Mouse (Mus musculus): ENCODE data around the gene Arfgef3. TPM values are rescaled to one million over a fixed set of nuclear protein-coding genes. Genes with fewer than 3 reads are reported as not detected.

The Arfgef3 gene
- total RNA-seq, 2 experiments from 2014 or later: 0.10 to 0.39 TPM

GRCm38 (mm10) chr10:18664016-18664415 is 79.7 kb downstream of the Arfgef3 start:
- Histone ChIP-seq H3K4me3 (no peak overlapping the region), H3K27ac (no peak overlapping the region)
- intact Hi-C loops (cut with DNase I): no loop called here
- no peak for DNase-seq
- TF ChIP-seq CTCF (IDR thresholded peaks at IDR 0.05): no peak

DNA sequence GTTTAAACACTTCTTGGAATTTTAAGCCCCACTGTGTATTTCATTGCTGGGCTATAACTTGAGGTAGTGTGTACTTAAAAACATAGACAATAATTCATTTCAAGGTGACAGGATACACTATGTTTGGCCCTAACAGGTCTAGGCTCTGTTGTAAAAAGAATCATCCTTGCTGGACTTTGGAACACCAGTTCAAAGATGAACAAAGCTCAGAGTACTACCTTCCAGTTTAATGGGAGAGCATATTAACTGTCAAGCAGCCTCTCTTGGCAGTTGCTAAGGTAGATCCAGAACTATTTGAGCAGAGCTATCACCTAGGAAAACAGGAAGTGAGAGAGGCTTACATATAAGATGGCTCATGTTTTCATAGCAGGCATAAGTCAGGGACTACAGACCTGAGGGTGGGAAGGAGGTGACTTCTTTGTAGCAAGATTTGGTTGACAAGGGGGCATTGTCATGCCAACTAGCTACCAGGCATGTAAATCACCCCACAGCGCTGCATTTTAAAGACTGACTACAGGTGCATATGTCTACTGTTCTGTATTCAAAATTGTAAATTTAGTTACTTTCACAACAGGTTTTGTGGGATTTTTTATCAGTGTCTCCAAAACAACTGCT is 82.0 kb downstream of the Arfgef3 start:
- intact Hi-C loops (cut with DNase I): no loop called here
- Histone ChIP-seq H3K27ac (no peak overlapping the region), H3K4me3 (no peak overlapping the region)
- no peak for TF ChIP-seq CTCF (IDR thresholded peaks at IDR 0.05)
- no peak for DNase-seq

DNA sequence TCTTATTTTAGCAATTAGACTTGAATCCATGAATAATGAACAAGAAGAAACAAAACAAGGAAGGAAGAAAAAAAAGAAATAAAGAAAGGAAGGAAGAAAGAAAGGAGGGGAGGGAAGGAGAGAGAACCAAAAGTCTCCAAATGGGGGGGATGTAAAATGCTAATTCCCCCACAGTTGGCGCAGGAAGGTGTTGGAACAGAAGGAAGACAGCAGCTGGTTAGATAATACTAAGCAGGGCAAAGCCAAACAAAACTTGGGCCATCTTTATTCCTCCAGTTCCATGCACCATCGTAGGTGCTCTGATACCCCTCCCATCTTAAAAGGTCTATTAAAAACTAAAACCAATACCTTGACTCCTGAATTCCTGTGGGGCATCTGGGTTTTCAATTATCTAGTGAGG is 82.8 kb downstream of the Arfgef3 start:
- TF ChIP-seq CTCF (IDR thresholded peaks at IDR 0.05): no peak
- intact Hi-C loops (cut with DNase I): no loop called here
- no peak overlapping the region for H3K27ac ChIP-seq
- no peak for DNase-seq
- no peak overlapping the region for H3K4me3 ChIP-seq

- Histone ChIP-seq H3K4me3 (no peak overlapping the region), H3K27ac (no peak overlapping the region)
- no peak for DNase-seq
- TF ChIP-seq CTCF (IDR thresholded peaks at IDR 0.05): no peak
- intact Hi-C loops (cut with DNase I): no loop called here
Measured at GRCm38 (mm10) chr10:18657588-18657987, 86.2 kb downstream of the Arfgef3 start.

GRCm38 (mm10) chr10:18647069-18647468 is 96.7 kb downstream of the Arfgef3 start:
- Histone ChIP-seq H3K4me3 (no peak overlapping the region), H3K27ac (no peak overlapping the region)
- no peak for DNase-seq
- TF ChIP-seq CTCF (IDR thresholded peaks at IDR 0.05): no peak
- intact Hi-C loops (cut with DNase I): no loop called here

GRCm38 (mm10) chr10:18646035-18646434 is 97.7 kb downstream of the Arfgef3 start:
- intact Hi-C loops (cut with DNase I): no loop called here
- no peak overlapping the region for H3K27ac ChIP-seq

GRCm38 (mm10) chr10:18644346-18644745 is 99.4 kb downstream of the Arfgef3 start:
- H3K27ac ChIP-seq: no peak overlapping the region
- H3K4me3 ChIP-seq: no peak overlapping the region
- TF ChIP-seq CTCF (IDR thresholded peaks at IDR 0.05): no peak
- intact Hi-C loops (cut with DNase I): no loop called here
- DNase-seq: no peak

More at GRCm38 (mm10) chr10:18646035-18646434, 97.7 kb downstream of the Arfgef3 start:
- DNase-seq: no peak
- no peak overlapping the region for H3K4me3 ChIP-seq
- TF ChIP-seq CTCF (IDR thresholded peaks at IDR 0.05): no peak

GRCm38 (mm10) chr10:18643506-18643905 is 100.2 kb downstream of the Arfgef3 start:
- Histone ChIP-seq H3K4me3 (no peak overlapping the region), H3K27ac (no peak overlapping the region)
- intact Hi-C loops (cut with DNase I): no loop called here
- no peak for TF ChIP-seq CTCF (IDR thresholded peaks at IDR 0.05)
- DNase-seq: no peak

DNA sequence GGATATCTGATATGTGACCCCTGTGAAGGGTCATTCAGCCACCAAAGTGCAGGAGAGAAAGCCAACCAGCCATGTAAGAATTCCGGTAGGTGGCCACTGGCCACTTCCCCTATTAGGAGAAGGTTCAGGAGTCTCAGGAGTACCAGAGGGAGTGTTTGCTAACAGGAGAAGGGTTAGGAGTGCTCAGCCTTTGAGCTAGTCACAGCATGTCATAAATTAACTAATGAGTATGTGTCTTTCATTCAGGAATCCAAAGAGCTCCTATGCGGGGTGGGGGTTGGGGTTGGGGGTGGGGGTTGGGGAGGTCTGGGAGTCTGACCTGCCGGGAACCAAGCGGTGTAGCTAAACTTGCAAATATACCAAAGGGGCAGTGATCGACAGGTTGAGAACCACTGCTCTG is 100.9 kb downstream of the Arfgef3 start:
- intact Hi-C loops (cut with DNase I): no loop called here
- no peak for DNase-seq

GRCm38 (mm10) chr10:18640596-18640995 is 103.2 kb downstream of the Arfgef3 start:
- Histone ChIP-seq H3K4me3 (no peak overlapping the region), H3K27ac (no peak overlapping the region)
- no peak for DNase-seq
- no peak for TF ChIP-seq CTCF (IDR thresholded peaks at IDR 0.05)
- intact Hi-C loops (cut with DNase I): no loop called here

More for the DNA sequence above, 100.9 kb downstream of the Arfgef3 start:
- Histone ChIP-seq H3K4me3 (no peak overlapping the region), H3K27ac (no peak overlapping the region)
- TF ChIP-seq CTCF (IDR thresholded peaks at IDR 0.05): no peak

- no peak for DNase-seq
- H3K27ac ChIP-seq: no peak overlapping the region
- H3K4me3 ChIP-seq: no peak overlapping the region
- TF ChIP-seq CTCF (IDR thresholded peaks at IDR 0.05): no peak
- intact Hi-C loops (cut with DNase I): no loop called here
Measured at GRCm38 (mm10) chr10:18635450-18635849, 108.3 kb downstream of the Arfgef3 start.

DNA sequence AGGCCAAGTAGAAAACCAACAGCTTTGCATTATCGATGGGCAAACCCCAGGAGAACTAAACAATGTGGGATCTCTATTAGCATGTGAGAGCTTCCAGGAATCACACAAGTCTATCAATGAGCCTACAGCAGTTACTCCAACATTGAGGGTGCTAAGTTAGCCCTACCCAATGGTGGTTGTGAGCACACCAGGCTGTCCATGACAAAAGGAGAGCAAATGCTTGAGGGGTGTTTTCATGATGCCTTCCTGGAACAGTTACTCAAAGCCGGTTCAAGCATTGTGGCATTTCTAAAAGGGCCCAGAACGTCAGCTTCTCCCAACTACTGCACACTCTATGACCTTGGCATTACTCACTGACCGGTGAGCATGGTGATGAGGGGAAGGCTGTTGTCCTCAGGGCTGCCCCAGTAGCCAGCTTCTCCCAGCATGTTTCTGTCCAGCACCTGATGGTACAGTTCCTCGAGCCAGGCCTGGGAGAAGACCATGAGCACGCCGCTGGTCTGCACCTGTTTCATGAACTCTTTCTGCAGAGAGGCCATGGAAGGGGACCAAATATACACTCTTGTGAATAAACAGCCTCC is 109.3 kb downstream of the Arfgef3 start:
- no peak overlapping the region for H3K4me3 ChIP-seq
- no peak for TF ChIP-seq CTCF (IDR thresholded peaks at IDR 0.05)
- intact Hi-C loops (cut with DNase I): no loop called here
- DNase-seq: no peak
- H3K27ac ChIP-seq: no peak overlapping the region

DNA sequence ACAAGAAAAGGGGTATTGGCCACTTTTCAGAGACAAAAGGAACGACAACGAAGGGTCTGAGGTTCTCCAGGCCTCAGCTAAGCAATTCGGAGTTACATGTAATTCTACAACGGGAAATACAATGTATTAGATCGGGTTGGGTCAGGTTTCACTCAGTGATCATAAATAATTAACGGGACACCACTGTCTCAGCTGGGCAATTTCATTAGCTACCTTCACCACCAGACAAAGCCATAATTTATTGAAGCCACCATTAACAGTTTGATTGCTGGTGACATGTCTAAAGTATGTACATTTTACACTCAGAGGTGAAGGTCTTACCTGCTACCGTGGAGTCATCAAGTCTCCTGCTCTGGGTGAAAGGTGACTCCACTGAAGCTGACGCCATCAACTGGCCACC is 113.3 kb downstream of the Arfgef3 start:
- no peak for TF ChIP-seq CTCF (IDR thresholded peaks at IDR 0.05)
- H3K27ac ChIP-seq: no peak overlapping the region
- intact Hi-C loops (cut with DNase I): no loop called here
- no peak overlapping the region for H3K4me3 ChIP-seq
- DNase-seq: no peak

- no peak for DNase-seq
- H3K27ac ChIP-seq: no peak overlapping the region
- no peak overlapping the region for H3K4me3 ChIP-seq
- intact Hi-C loops (cut with DNase I): no loop called here
- no peak for TF ChIP-seq CTCF (IDR thresholded peaks at IDR 0.05)
Measured at GRCm38 (mm10) chr10:18627530-18627929, 116.2 kb downstream of the Arfgef3 start.
